Mouse (Mus musculus): Measurements from ENCODE around the gene Cdk19. TPM values are rescaled to one million over a fixed set of nuclear protein-coding genes. Genes with fewer than 3 reads are reported as not detected.

Cdk19 gene
- polyA plus RNA-seq, 1 experiment from 2014 or later = 14.4 TPM

GRCm38 (mm10) chr10:40378284-40378683 lies 38.9 kb downstream of the Cdk19 start:
- H3K27me3 ChIP-seq (ENCODE audit: control insufficient read depth, insufficient read depth, low read length) = no peaks in the 10 kb centered on the region
- no peaks in the 10 kb centered on the region; the same call in 1 of the 2 replicates for H3K4me1 ChIP-seq (replicated peaks; ENCODE audit: control insufficient read depth, insufficient read depth, low read length)
- H3K36me3 ChIP-seq (replicated peaks; ENCODE audit: control insufficient read depth, insufficient read depth) = no peaks in the 10 kb centered on the region
- no peak overlapping the region for H3K27ac ChIP-seq
- DNase-seq (ENCODE audit: low spot score) (no peak), ATAC-seq (ENCODE audit: low FRiP score) (no peak)
- no peak overlapping the region for H3K9ac ChIP-seq
- H3K4me2 ChIP-seq (replicated peaks) = no peak overlapping the region
- H3K9me3 ChIP-seq (ENCODE audit: control insufficient read depth, low read length) = no peaks in the 10 kb centered on the region
- WGBS = 95% methylated on average over 4 of the region's 4 CpGs
- no peak overlapping the region for H3K4me3 ChIP-seq (replicated peaks; ENCODE audit: low read length)

GRCm38 (mm10) chr10:40379682-40380081 lies 40.3 kb downstream of the Cdk19 start:
- H3K27me3 ChIP-seq (ENCODE audit: control insufficient read depth, insufficient read depth, low read length) = no peaks in the 10 kb centered on the region
- WGBS = 74% methylated on average over 1 of the region's 1 CpGs
- DNase-seq (ENCODE audit: low spot score) (no peak), ATAC-seq (ENCODE audit: low FRiP score) (no peak)
- no peak overlapping the region for H3K4me3 ChIP-seq (replicated peaks; ENCODE audit: low read length)
- H3K4me2 ChIP-seq (replicated peaks) = no peak overlapping the region
- H3K9ac ChIP-seq = no peak overlapping the region
- no peak overlapping the region for H3K27ac ChIP-seq
- H3K9me3 ChIP-seq (ENCODE audit: control insufficient read depth, low read length) = no peaks in the 10 kb centered on the region
- H3K36me3 ChIP-seq (replicated peaks; ENCODE audit: control insufficient read depth, insufficient read depth) = no peaks in the 10 kb centered on the region
- H3K4me1 ChIP-seq (replicated peaks; ENCODE audit: control insufficient read depth, insufficient read depth, low read length) = no peaks in the 10 kb centered on the region; the same call in 1 of the 2 replicates

- WGBS = 93% methylated on average over 3 of the region's 3 CpGs
- H3K36me3 ChIP-seq (replicated peaks; ENCODE audit: control insufficient read depth, insufficient read depth) = no peaks in the 10 kb centered on the region
- H3K27ac ChIP-seq = no peak overlapping the region
- no peaks in the 10 kb centered on the region for H3K27me3 ChIP-seq (ENCODE audit: control insufficient read depth, insufficient read depth, low read length)
- no peak overlapping the region for H3K4me3 ChIP-seq (replicated peaks; ENCODE audit: low read length)
- no peaks in the 10 kb centered on the region; the same call in 1 of the 2 replicates for H3K4me1 ChIP-seq (replicated peaks; ENCODE audit: control insufficient read depth, insufficient read depth, low read length)
- no peak for ATAC-seq (ENCODE audit: low FRiP score)
- no peak overlapping the region for H3K4me2 ChIP-seq (replicated peaks)
- no peak overlapping the region for H3K9ac ChIP-seq
- H3K9me3 ChIP-seq (ENCODE audit: control insufficient read depth, low read length) = no peaks in the 10 kb centered on the region
- DNase-seq (ENCODE audit: low spot score) = no peak
These were observed 46.0 kb downstream of the Cdk19 start for GRCm38 (mm10) chr10:40385397-40385796.

- Histone ChIP-seq H3K4me2 (replicated peaks) (no peak overlapping the region), H3K9me3 (ENCODE audit: control insufficient read depth, low read length) (no peaks in the 10 kb centered on the region), H3K27me3 (ENCODE audit: control insufficient read depth, insufficient read depth, low read length) (no peaks in the 10 kb centered on the region), H3K9ac (no peak overlapping the region), H3K4me1 (replicated peaks; ENCODE audit: control insufficient read depth, insufficient read depth, low read length) (no peaks in the 10 kb centered on the region; the same call in 1 of the 2 replicates), H3K36me3 (replicated peaks; ENCODE audit: control insufficient read depth, insufficient read depth) (no peaks in the 10 kb centered on the region), H3K4me3 (replicated peaks; ENCODE audit: low read length) (no peak overlapping the region), H3K27ac (no peak overlapping the region)
- DNase-seq (ENCODE audit: low spot score) (no peak), ATAC-seq (ENCODE audit: low FRiP score) (no peak)
- over 99% methylated on average over 4 of the region's 4 CpGs for WGBS
These were observed 46.8 kb downstream of the Cdk19 start for GRCm38 (mm10) chr10:40386126-40386525.

GRCm38 (mm10) chr10:40393447-40394143 lies 54.2 kb downstream of the Cdk19 start:
- no peaks in the 10 kb centered on the region for H3K27me3 ChIP-seq (ENCODE audit: control insufficient read depth, insufficient read depth, low read length)
- H3K9ac ChIP-seq = no peak overlapping the region
- H3K36me3 ChIP-seq (replicated peaks; ENCODE audit: control insufficient read depth, insufficient read depth) = no peaks in the 10 kb centered on the region; the same call in 1 of the 2 replicates
- H3K4me2 ChIP-seq (replicated peaks) = no peak overlapping the region
- ATAC-seq (ENCODE audit: low FRiP score) = no peak
- WGBS = 95% methylated on average over 2 of the region's 2 CpGs
- no peaks in the 10 kb centered on the region for H3K9me3 ChIP-seq (ENCODE audit: control insufficient read depth, low read length)
- no peak overlapping the region for H3K27ac ChIP-seq
- DNase-seq (ENCODE audit: low spot score) = no peak
- no peaks in the 10 kb centered on the region for H3K4me1 ChIP-seq (replicated peaks; ENCODE audit: control insufficient read depth, insufficient read depth, low read length)
- H3K4me3 ChIP-seq (replicated peaks; ENCODE audit: low read length) = no peak overlapping the region

- H3K27me3 ChIP-seq (ENCODE audit: control insufficient read depth, insufficient read depth, low read length) = no peaks in the 10 kb centered on the region
- H3K36me3 ChIP-seq (replicated peaks; ENCODE audit: control insufficient read depth, insufficient read depth) = no peaks in the 10 kb centered on the region; the same call in 1 of the 2 replicates
- no peak overlapping the region for H3K4me2 ChIP-seq (replicated peaks)
- no peaks in the 10 kb centered on the region for H3K4me1 ChIP-seq (replicated peaks; ENCODE audit: control insufficient read depth, insufficient read depth, low read length)
- DNase-seq (ENCODE audit: low spot score) (no peak), ATAC-seq (ENCODE audit: low FRiP score) (no peak)
- H3K9ac ChIP-seq = no peak overlapping the region
- H3K27ac ChIP-seq = no peak overlapping the region
- H3K9me3 ChIP-seq (ENCODE audit: control insufficient read depth, low read length) = no peaks in the 10 kb centered on the region
- H3K4me3 ChIP-seq (replicated peaks; ENCODE audit: low read length) = no peak overlapping the region
- 90% methylated on average over 3 of the region's 3 CpGs for WGBS
These were observed 59.5 kb downstream of the Cdk19 start for GRCm38 (mm10) chr10:40398842-40399241.

GRCm38 (mm10) chr10:40399328-40399727 lies 60.0 kb downstream of the Cdk19 start:
- Histone ChIP-seq H3K4me1 (replicated peaks; ENCODE audit: control insufficient read depth, insufficient read depth, low read length) (no peaks in the 10 kb centered on the region), H3K9me3 (ENCODE audit: control insufficient read depth, low read length) (no peaks in the 10 kb centered on the region), H3K36me3 (replicated peaks; ENCODE audit: control insufficient read depth, insufficient read depth) (no peaks in the 10 kb centered on the region; the same call in 1 of the 2 replicates), H3K9ac (no peak overlapping the region), H3K4me3 (replicated peaks; ENCODE audit: low read length) (no peak overlapping the region), H3K27ac (no peak overlapping the region), H3K27me3 (ENCODE audit: control insufficient read depth, insufficient read depth, low read length) (no peaks in the 10 kb centered on the region), H3K4me2 (replicated peaks) (no peak overlapping the region)
- DNase-seq (ENCODE audit: low spot score) = no peak
- no peak for ATAC-seq (ENCODE audit: low FRiP score)
- WGBS = 75% methylated on average over 2 of the region's 2 CpGs

GRCm38 (mm10) chr10:40400293-40400692 lies 60.9 kb downstream of the Cdk19 start:
- no peaks in the 10 kb centered on the region; the same call in 1 of the 2 replicates for H3K36me3 ChIP-seq (replicated peaks; ENCODE audit: control insufficient read depth, insufficient read depth)
- no peaks in the 10 kb centered on the region for H3K4me1 ChIP-seq (replicated peaks; ENCODE audit: control insufficient read depth, insufficient read depth, low read length)
- H3K4me3 ChIP-seq (replicated peaks; ENCODE audit: low read length) = no peak overlapping the region
- no peaks in the 10 kb centered on the region for H3K9me3 ChIP-seq (ENCODE audit: control insufficient read depth, low read length)
- 89% methylated on average over 4 of the region's 4 CpGs for WGBS
- DNase-seq (ENCODE audit: low spot score) = no peak
- H3K4me2 ChIP-seq (replicated peaks) = no peak overlapping the region
- no peak overlapping the region for H3K27ac ChIP-seq
- H3K27me3 ChIP-seq (ENCODE audit: control insufficient read depth, insufficient read depth, low read length) = no peaks in the 10 kb centered on the region
- no peak for ATAC-seq (ENCODE audit: low FRiP score)
- no peak overlapping the region for H3K9ac ChIP-seq

- Histone ChIP-seq H3K4me3 (replicated peaks; ENCODE audit: low read length) (no peak overlapping the region), H3K36me3 (replicated peaks; ENCODE audit: control insufficient read depth, insufficient read depth) (no peaks in the 10 kb centered on the region), H3K4me2 (replicated peaks) (no peak overlapping the region), H3K27ac (no peak overlapping the region), H3K9me3 (ENCODE audit: control insufficient read depth, low read length) (no peaks in the 10 kb centered on the region), H3K4me1 (replicated peaks; ENCODE audit: control insufficient read depth, insufficient read depth, low read length) (no peaks in the 10 kb centered on the region), H3K9ac (no peak overlapping the region), H3K27me3 (ENCODE audit: control insufficient read depth, insufficient read depth, low read length) (no peaks in the 10 kb centered on the region)
- DNase-seq (ENCODE audit: low spot score) = no peak
- 78% methylated on average over 3 of the region's 3 CpGs for WGBS
- no peak for ATAC-seq (ENCODE audit: low FRiP score)
These were observed 67.3 kb downstream of the Cdk19 start for GRCm38 (mm10) chr10:40406655-40407054.
